Mouse (Mus musculus) liver, embryonic 16.5 days (tissue): ENCODE measurements around the gene Ugt2b35. TPM values are rescaled to one million over a fixed set of nuclear protein-coding genes. Genes with fewer than 3 reads are reported as not detected.
"Not testable (repeated sequence)": the region's sequence is repeated elsewhere in the genome, so short reads cannot be mapped to it uniquely, and the experiment has no call there.

Experiments used
- ATAC-seq: fragments of 200-750 bp; cut with Nextera tagmentation; 2 replicates; pipeline ENCODE4 v1.8.0; 2017; ENCODE audit warnings: low read depth, mild to moderate bottlenecking, moderate number of reproducible peaks, moderate library complexity
- H3K27ac ChIP-seq: fragments of 300-500 bp; sonication (generic); 2 replicates; pipeline ENCODE4 v1.5.1; 2014; ENCODE audit warnings: mild to moderate bottlenecking, low read length
- H3K27me3 ChIP-seq: fragments of 300-500 bp; sonication (generic); 2 replicates; pipeline ENCODE4 v1.6.1; 2014; ENCODE audit warnings: low read depth, low read length, mixed read lengths; ENCODE audit not compliant: control insufficient read depth, insufficient read depth
- H3K36me3 ChIP-seq: fragments of 300-500 bp; sonication (generic); 2 replicates; pipeline ENCODE4 v1.6.1; 2014; ENCODE audit warnings: mild to moderate bottlenecking; ENCODE audit not compliant: control insufficient read depth, insufficient read depth
- H3K4me1 ChIP-seq: fragments of 300-500 bp; sonication (generic); 2 replicates; pipeline ENCODE4 v1.6.1; 2014; ENCODE audit warnings: low read depth, low read length, mixed read lengths; ENCODE audit not compliant: control insufficient read depth
- H3K4me2 ChIP-seq: fragments of 300-500 bp; sonication (generic); 2 replicates; pipeline ENCODE4 v1.6.1; 2014; ENCODE audit warnings: low read depth, low read length, mixed read lengths
- H3K4me3 ChIP-seq: fragments of 300-500 bp; sonication (generic); 2 replicates; pipeline ENCODE4 v1.5.1; 2014; ENCODE audit warnings: low read depth, mild to moderate bottlenecking, low read length
- H3K9ac ChIP-seq: fragments of 300-500 bp; sonication (generic); 2 replicates; pipeline ENCODE4 v1.6.1; 2014; ENCODE audit warnings: low read depth, low read length
- H3K9me3 ChIP-seq: fragments of 300-500 bp; sonication (generic); replicated peaks from 2 replicates; pipeline ENCODE4 v1.6.1; 2016; ENCODE audit warnings: low read length; ENCODE audit not compliant: control insufficient read depth
- WGBS: fragments of 180-500 bp; shearing (Covaris S2); extraction: QIAGEN DNeasy Blood & Tissue Kit; methylation state at CpG from one replicate; pipeline ENCODE4 v1.1.7; 2014; ENCODE audit not compliant: insufficient replicate concordance; 5-methylcytosine and 5-hydroxymethylcytosine counted together
- polyA plus RNA-seq: library from polyadenylated mRNA; unstranded; fragments of >200 nt; fragmentation: Nextera tagmentation; extraction: Ambion mirVana; gene quantifications from 2 replicates; pipeline ENCODE4 v1.2.1, GENCODE M21; 2015

Ugt2b35 gene
- polyA plus RNA-seq, result 1.1 and 1.3 TPM in 2 replicates

GRCm38 (mm10) chr5:87000395-87001073, at the start of gene Ugt2b35:
Gene Ugt2b35 (plus strand): TSS chr5:87000860.
- H3K27ac ChIP-seq, result peak within 1 kb of the TSS; percentile 57
- peak within 1 kb of the TSS; percentile 33; the same call in 1 of the 2 replicates for H3K4me3 ChIP-seq
- no peaks in the 10 kb centered on the region for H3K4me1 ChIP-seq
- no peaks in the 10 kb centered on the region for H3K27me3 ChIP-seq
- peak; percentile 65 for ATAC-seq
- peak within 1 kb of the TSS; percentile 24; the same call in 1 of the 2 replicates for H3K4me2 ChIP-seq
- H3K9me3 ChIP-seq, result no peaks in the 10 kb centered on the region
- no peak within 1 kb of the TSS for H3K9ac ChIP-seq
- H3K36me3 ChIP-seq, result no peaks in the 10 kb centered on the region
- 44% methylated on average over 4 of the region's 4 CpGs for WGBS

DNA sequence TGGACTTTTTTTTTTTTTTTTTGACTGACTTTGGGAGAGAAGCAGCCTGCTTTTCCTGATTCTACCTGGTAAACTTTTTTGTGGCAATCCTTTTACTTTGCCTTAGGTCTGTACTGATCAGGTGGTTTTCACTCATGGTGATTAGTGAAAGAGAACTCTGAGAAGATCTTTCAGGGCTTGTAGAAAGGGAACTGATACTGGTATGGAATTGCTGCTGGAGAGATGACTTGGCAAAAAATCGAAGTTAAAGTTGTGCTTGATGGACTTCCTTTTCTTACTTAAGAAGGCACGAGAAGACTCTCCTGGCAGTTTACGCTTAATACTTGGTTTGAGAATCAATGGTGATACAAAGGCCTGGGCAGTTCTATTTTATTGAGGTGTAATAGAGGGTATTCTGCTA, 40.2 kb upstream of the Ugt2b35 start:
- Histone ChIP-seq H3K4me2 (no peak overlapping the region), H3K9ac (no peak overlapping the region)
- WGBS, result 29% methylated on average over 3 of the region's 3 CpGs

DNA sequence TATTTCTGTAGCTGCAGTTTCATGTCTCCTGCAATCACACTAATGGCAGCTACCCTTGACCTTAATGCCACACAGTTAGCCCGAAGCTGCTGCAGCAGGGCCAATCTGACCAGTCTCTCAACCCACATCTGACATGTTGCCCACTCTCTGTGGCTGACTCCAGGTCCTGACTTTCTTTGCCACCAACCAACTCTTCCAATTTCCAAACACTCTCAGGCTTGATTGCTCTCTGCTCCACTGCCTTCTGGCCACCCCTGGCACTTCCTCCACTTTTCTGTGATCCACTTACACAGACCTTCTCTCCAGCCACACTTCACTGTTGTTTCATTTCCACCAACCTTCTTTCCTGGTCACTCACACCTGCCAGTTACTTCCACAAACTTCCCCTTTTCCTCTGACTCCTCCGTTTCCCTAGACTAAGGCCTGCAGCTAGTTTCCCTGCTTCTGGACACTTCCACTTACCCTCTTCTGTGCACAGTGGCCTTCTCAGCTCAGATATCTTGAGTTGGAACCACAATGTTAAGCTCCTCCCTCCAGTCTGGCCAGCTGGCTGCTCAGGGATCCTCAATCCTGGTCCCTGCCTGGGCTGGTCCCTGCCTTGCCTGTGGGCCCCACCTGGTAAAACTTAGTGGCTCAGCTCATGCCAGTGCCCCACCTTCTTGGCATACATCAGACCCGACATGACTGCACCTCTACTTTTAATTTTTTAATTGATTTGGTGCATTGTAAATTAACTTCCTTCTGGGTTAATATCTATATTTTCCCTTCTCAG, 38.9 kb upstream of the Ugt2b35 start:
- no peak for ATAC-seq

More for the DNA sequence above, 40.2 kb upstream of the Ugt2b35 start:
- no peak for ATAC-seq
- H3K27ac ChIP-seq, result no peak overlapping the region
- H3K4me1 ChIP-seq, result no peaks in the 10 kb centered on the region
- H3K36me3 ChIP-seq, result no peaks in the 10 kb centered on the region
- no peaks in the 10 kb centered on the region for H3K27me3 ChIP-seq
- no peak overlapping the region for H3K4me3 ChIP-seq
- no peaks in the 10 kb centered on the region for H3K9me3 ChIP-seq

GRCm38 (mm10) chr5:86962849-86963248, 37.8 kb upstream of the Ugt2b35 start:
- not testable (repeated sequence) for H3K4me2 ChIP-seq, H3K27ac ChIP-seq, H3K27me3 ChIP-seq, H3K9ac ChIP-seq, H3K9me3 ChIP-seq, ATAC-seq, H3K4me1 ChIP-seq, H3K36me3 ChIP-seq, H3K4me3 ChIP-seq
- WGBS, result 44% methylated on average over 1 of the region's 1 CpGs

More for the DNA sequence above, 38.9 kb upstream of the Ugt2b35 start:
- Histone ChIP-seq H3K36me3 (no peaks in the 10 kb centered on the region), H3K9ac (no peak overlapping the region), H3K9me3 (no peaks in the 10 kb centered on the region), H3K4me3 (no peak overlapping the region), H3K27me3 (no peaks in the 10 kb centered on the region), H3K27ac (no peak overlapping the region), H3K4me1 (no peaks in the 10 kb centered on the region), H3K4me2 (no peak overlapping the region)
- 31% methylated on average over 3 of the region's 3 CpGs for WGBS

DNA sequence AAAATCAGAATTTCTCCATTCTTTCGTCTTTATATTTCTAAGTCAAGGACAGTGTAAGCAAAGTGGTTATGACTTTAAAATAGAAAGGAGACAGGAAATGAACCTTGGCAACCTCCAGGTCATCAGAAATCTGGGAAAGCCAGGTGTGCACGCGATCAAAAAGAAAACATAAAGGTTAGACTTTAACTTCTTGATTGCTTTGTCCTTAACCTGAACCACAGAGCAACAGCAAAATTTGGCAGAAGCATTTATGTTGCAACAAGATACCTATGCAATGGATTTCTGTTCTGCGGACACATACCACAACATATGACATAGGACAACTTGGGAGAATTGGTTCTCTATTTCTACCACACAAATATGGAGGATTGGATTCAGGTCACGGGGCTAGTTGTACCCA, 33.4 kb upstream of the Ugt2b35 start:
- 56% methylated on average over 5 of the region's 5 CpGs for WGBS
- H3K27me3 ChIP-seq, result not testable (repeated sequence)

GRCm38 (mm10) chr5:87004735-87005134, 4.1 kb downstream of the Ugt2b35 start:
- Histone ChIP-seq H3K9me3 (no peaks in the 10 kb centered on the region), H3K9ac (no peak overlapping the region), H3K4me1 (no peaks in the 10 kb centered on the region), H3K36me3 (no peaks in the 10 kb centered on the region), H3K27ac (no peak overlapping the region), H3K4me2 (no peak overlapping the region), H3K4me3 (no peak overlapping the region), H3K27me3 (no peaks in the 10 kb centered on the region)
- 57% methylated on average over 6 of the region's 6 CpGs for WGBS
- ATAC-seq, result peak; percentile 67; the same call in 1 of the 2 replicates

More for the DNA sequence above, 33.4 kb upstream of the Ugt2b35 start:
- 0 out of 2 replicates have a peak, but pooled peaks have one; percentile 27 for ATAC-seq
- not testable (repeated sequence) for H3K9ac ChIP-seq, H3K9me3 ChIP-seq, H3K36me3 ChIP-seq, H3K4me1 ChIP-seq, H3K4me3 ChIP-seq, H3K4me2 ChIP-seq, H3K27ac ChIP-seq

DNA sequence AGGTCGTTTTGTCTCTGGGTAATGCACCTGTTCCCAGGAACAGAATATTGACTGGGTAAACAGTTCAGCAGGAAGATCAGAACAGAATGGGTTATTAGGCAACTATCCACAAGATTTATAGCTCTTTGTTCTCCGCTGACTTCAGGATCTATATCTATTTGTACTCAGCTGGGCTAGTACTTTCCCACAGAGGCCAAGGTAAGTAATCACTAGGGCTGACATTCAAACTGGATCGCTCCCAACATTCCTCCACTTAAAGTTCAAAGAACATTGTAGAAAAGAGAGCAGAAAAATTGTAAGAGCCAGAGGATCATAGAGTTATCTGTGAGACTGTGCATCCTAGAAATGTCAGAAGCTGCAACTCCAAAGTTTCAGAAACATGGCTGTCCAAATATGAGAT, 14.8 kb downstream of the Ugt2b35 start:
- Histone ChIP-seq H3K27me3 (no peaks in the 10 kb centered on the region), H3K4me2 (no peak overlapping the region), H3K36me3 (no peaks in the 10 kb centered on the region), H3K9ac (no peak overlapping the region), H3K9me3 (no peaks in the 10 kb centered on the region), H3K4me1 (no peaks in the 10 kb centered on the region), H3K27ac (no peak overlapping the region), H3K4me3 (no peak overlapping the region)
- 33% methylated on average over 3 of the region's 3 CpGs for WGBS
- ATAC-seq, result peak; percentile 24; the same call in 1 of the 2 replicates

DNA sequence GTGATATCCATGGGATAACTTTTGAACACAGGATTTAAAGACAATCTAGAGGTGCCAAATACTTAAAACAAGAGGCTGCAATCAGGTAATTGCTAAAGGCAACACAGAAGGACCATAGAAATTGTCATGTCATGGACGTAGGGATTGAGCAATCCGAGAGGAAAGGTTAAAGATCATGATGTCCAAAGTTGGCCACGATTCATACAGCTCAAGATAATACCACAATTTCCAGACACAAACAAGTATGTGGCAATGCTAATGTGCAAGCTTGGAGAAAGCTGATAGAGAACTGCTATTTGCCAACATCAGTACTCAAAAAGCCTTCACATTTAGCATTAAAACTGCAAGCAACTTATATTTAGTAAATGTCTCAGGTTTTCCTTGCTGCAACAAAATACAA, 26.7 kb downstream of the Ugt2b35 start:
- Histone ChIP-seq H3K4me2 (no peak overlapping the region), H3K27ac (no peak overlapping the region), H3K27me3 (no peaks in the 10 kb centered on the region), H3K4me1 (no peaks in the 10 kb centered on the region), H3K9ac (no peak overlapping the region), H3K4me3 (no peak overlapping the region), H3K36me3 (no peaks in the 10 kb centered on the region), H3K9me3 (no peaks in the 10 kb centered on the region)
- 41% methylated on average over 3 of the region's 3 CpGs for WGBS
- ATAC-seq, result peak; percentile 50; the same call in 1 of the 2 replicates

- no peak overlapping the region for H3K4me3 ChIP-seq
- H3K27me3 ChIP-seq, result no peaks in the 10 kb centered on the region
- H3K9ac ChIP-seq, result no peak overlapping the region
- 50% methylated on average over 1 of the region's 1 CpGs for WGBS
- no peak overlapping the region for H3K27ac ChIP-seq
- no peaks in the 10 kb centered on the region for H3K4me1 ChIP-seq
- no peak overlapping the region for H3K4me2 ChIP-seq
- no peaks in the 10 kb centered on the region for H3K36me3 ChIP-seq
- no peak for ATAC-seq
- no peaks in the 10 kb centered on the region for H3K9me3 ChIP-seq
Observed at GRCm38 (mm10) chr5:87030624-87031023, 30.0 kb downstream of the Ugt2b35 start.
